Mouse (Mus musculus) E14TG2a.4 (cell line): Measurements from ENCODE around the gene Grm1.

ENCODE experiments used
- CTCF ChIP-seq: conservative IDR thresholded peaks from 2 replicates; pipeline ENCODE4 v1.5.1; 2014; ENCODE audit warnings: low read length
- NANOG ChIP-seq: IDR thresholded peaks from 2 replicates; pipeline ENCODE4 v1.6.1; 2014; ENCODE audit warnings: borderline replicate concordance, low read length, mixed read lengths

DNA sequence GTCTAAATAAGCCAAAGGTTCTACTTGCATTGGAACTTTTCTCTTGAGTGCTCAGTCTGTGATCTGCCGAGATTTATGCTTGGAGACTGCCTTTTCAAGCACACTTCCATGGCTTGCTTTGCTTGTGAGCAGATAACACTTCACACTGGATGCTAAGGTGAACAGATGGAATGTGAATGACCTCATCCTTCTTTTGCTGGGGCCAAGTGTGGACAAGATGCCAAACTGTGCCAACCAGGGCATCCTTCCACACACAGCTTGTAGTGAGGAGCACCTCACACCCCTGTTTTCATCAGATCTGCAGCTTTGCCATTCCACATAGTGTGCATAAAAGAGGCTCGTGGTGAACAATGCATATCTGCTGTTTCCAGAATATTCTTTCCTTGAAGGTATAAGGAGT, 371.3 kb downstream of the Grm1 start:
- TF ChIP-seq CTCF (no peak), NANOG (no peak)
